Mouse (Mus musculus) erythroblast, embryonic 14.5 days (primary cell): ENCODE measurements around the gene Tyk2.

Experiments
- GATA1 ChIP-seq: IDR thresholded peaks from 2 replicates; pipeline ENCODE4 v1.6.1; 2012; ENCODE audit warnings: low read length, inconsistent platforms, mixed read lengths
- TAL1 ChIP-seq: IDR thresholded peaks from 3 replicates; pipeline ENCODE4 v1.6.1; 2012; ENCODE audit warnings: low read length, inconsistent platforms, mixed read lengths

DNA sequence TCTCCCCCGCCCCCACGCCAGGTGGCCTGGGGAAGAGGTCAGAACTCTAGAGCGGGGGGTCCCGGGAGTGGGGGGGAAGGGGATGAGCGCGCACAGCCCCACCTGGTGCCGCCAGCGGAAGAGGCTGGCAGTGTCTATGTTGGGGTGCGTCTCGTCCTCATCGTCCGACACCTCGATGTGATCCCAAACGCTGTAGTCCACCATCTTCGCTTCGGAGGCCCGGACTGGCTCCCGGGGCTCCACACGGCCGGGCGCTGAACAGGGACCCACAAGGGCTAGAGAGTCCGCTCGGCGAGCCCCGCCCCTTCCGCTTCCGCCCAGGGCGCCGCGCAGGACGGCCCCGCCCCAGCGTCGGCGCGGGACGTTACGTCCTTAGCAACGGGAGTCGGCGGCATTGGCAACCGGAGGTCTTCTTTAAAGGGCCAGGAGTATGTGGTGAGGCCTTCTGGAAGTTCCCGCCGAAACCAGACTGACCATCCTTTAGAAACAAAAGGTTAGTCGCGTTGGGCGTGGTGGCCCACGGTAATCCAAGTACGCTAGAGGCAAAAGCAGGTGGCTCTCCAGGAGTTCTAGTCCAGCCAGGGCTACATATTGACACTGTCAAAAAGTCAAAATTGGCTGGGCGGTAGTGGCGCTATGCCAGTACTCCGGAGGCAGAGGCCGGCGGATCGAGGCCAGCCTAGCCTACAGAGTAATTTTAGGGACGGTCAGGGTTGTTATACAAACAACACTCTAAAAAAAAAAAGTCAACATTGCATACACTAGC lies 18.8 kb upstream of the Tyk2 start, which contains the start of gene Cdc37:
- TF ChIP-seq TAL1 = no peak
- TF ChIP-seq GATA1 = no peak
